Comparison of ENCODE assay signal across 9 mouse cellular contexts in genomic region chr7:80445492-80445891, GRCm38 (mm10). TPM values are rescaled to one million over a fixed set of nuclear protein-coding genes. Genes with fewer than 3 reads are reported as not detected.
A peak's percentile ranks its signal among the peaks of the same experiment; 100 is the strongest.
DNase-seq lines count a peak whose midpoint lies in the region; ATAC-seq and TF ChIP-seq lines count a peak whose summit lies in the region.
"Had no signal": no experiment of that assay in that cellular context is flagged by ENCODE, and none has a peak within 500 bp of the region (broad histone marks: within the 10 kb centered on the region; RNA-seq: fewer than 3 reads in every experiment).

No protein-coding gene starts in this region.

- no peak for TF ChIP-seq CTCF in small intestine, adult 2 months (IDR thresholded peaks at IDR 0.05; ENCODE audit: extremely low read depth, insufficient read length, insufficient replicate concordance, low read depth, low read length)

- H3K27me3 ChIP-seq in small intestine, adult 2 months (ENCODE audit: control insufficient read depth, insufficient read depth, low read length): no peaks in the 10 kb centered on the region
- H3K27me3 ChIP-seq: neural tube, embryonic 12.5 days had no signal

- TF ChIP-seq POLR2A in small intestine, adult 2 months (IDR thresholded peaks at IDR 0.05; ENCODE audit: low read depth, low read length): no peak

- WGBS in small intestine, adult 2 months: 45% methylated on average over 6 of the region's 6 CpGs

- H3K36me3 ChIP-seq in small intestine, adult 2 months (ENCODE audit: control insufficient read depth, insufficient read depth, low read length): no peaks in the 10 kb centered on the region
- H3K36me3 ChIP-seq: neural tube, embryonic 12.5 days had no signal

- peak; percentile 68 for ATAC-seq in erythroid progenitor cell, adult 5-6 weeks (replicated peaks; ENCODE audit: low FRiP score, poor library complexity, severe bottlenecking)

- DNase-seq in T-cell, adult 2 months (ENCODE audit: low spot score): peak; percentile 52
- DNase-seq in liver: peak; percentile 83
- no peak for DNase-seq in layer of hippocampus, adult 11-12 months (ENCODE audit: low spot score)
- no peak for DNase-seq in ovary, adult 18-20 months (ENCODE audit: low spot score)
- no peak for DNase-seq in Muller cell, postnatal 12 days (ENCODE audit: inconsistent ontology term)
- no peak for DNase-seq in kidney, adult 11 months

- peaks cover 4% of the 10 kb centered on the region for H3K4me1 ChIP-seq in small intestine, adult 2 months (ENCODE audit: control insufficient read depth, insufficient read depth, insufficient read length, low read length)

- H3K27ac ChIP-seq in small intestine, adult 2 months (ENCODE audit: insufficient read depth, low read depth, low read length): 0 out of 2 replicates have a peak overlapping the region, but pooled peaks have one; percentile 15
- H3K27ac ChIP-seq: neural tube, embryonic 12.5 days had no signal

- H3K4me3 ChIP-seq in small intestine, adult 2 months (ENCODE audit: low read depth, low read length): no peak overlapping the region
- H3K4me3 ChIP-seq: neural tube, embryonic 12.5 days had no signal

RNA-seq across cellular contexts. Expression of gene Furin, which starts 40.3 kb away (rescaled TPM):
- total RNA-seq in erythroid progenitor cell, adult 5-6 weeks (2015; ENCODE audit: low replicate concordance): 22.7 and 51.1 TPM in 2 replicates
- total RNA-seq in erythroid progenitor cell, adult 5-6 weeks (2017; ENCODE audit: low replicate concordance): 24.6 and 28.2 TPM in 2 replicates
- polyA plus RNA-seq in small intestine, adult 2 months (2012; rRNA removed): 75.2 and 117 TPM in 2 replicates

RNA-seq across cellular contexts. Expression of gene Fes, which starts 57.7 kb away (rescaled TPM):
- 31.0 and 53.2 TPM in 2 replicates for total RNA-seq in erythroid progenitor cell, adult 5-6 weeks (2015; ENCODE audit: low replicate concordance)
- total RNA-seq in erythroid progenitor cell, adult 5-6 weeks (2017; ENCODE audit: low replicate concordance): 9.1 and 17.2 TPM in 2 replicates
- 15.2 and 16.6 TPM in 2 replicates for polyA plus RNA-seq in small intestine, adult 2 months (2012; rRNA removed)

Comparison
In these comparisons a context has a peak if more than half of its experiments do, and no peak if none do; other contexts are left out.
1. DNase-seq: peak in T-cell, adult 2 months (single experiment) and liver (single experiment); none in layer of hippocampus, adult 11-12 months (single experiment), ovary, adult 18-20 months (single experiment), Muller cell, postnatal 12 days (single experiment) and kidney, adult 11 months (single experiment).